Mouse (Mus musculus) liver, embryonic 11.5 days (tissue): ENCODE measurements at regions not wholly inside any gene's neighbourhood (a gene's known extent, or its start where the extent isn't known, plus 50 kb on each side); places are given as distances from the start of the nearest gene placed in this dataset.

Source experiments
- ATAC-seq: fragments of 200-750 bp; cut with Nextera tagmentation; replicated peaks from 2 replicates; pipeline ENCODE4 v1.8.0; 2017; ENCODE audit warnings: moderate number of reproducible peaks, mild to moderate bottlenecking, moderate TSS enrichment, moderate library complexity; ENCODE audit not compliant: low FRiP score
- DNase-seq: peaks from one replicate; pipeline ENCODE4 v3.0.0-alpha.2; 2017; ENCODE audit warnings: low spot score
- H3K27ac ChIP-seq: fragments of 300-500 bp; sonication (generic); 2 replicates; pipeline ENCODE4 v1.5.1; 2014; ENCODE audit warnings: mild to moderate bottlenecking, low read depth, low read length, control low read depth
- H3K27me3 ChIP-seq: fragments of 300-500 bp; sonication (generic); replicated peaks from 2 replicates; pipeline ENCODE4 v1.6.1; 2014; ENCODE audit warnings: low read length, mixed read lengths; ENCODE audit not compliant: control insufficient read depth, insufficient read depth
- H3K36me3 ChIP-seq: fragments of 300-500 bp; sonication (generic); 2 replicates; pipeline ENCODE4 v1.6.1; 2014; ENCODE audit warnings: mild to moderate bottlenecking, low read length, moderate library complexity, mixed read lengths; ENCODE audit not compliant: control insufficient read depth, insufficient read depth
- H3K4me1 ChIP-seq: fragments of 300-500 bp; sonication (generic); replicated peaks from 2 replicates; pipeline ENCODE4 v1.6.1; 2014; ENCODE audit warnings: low read length, mixed read lengths; ENCODE audit not compliant: control insufficient read depth, insufficient read depth
- H3K4me2 ChIP-seq: fragments of 300-500 bp; sonication (generic); 2 replicates; pipeline ENCODE4 v1.6.1; 2014; ENCODE audit warnings: mild to moderate bottlenecking, control low read depth, moderate library complexity
- H3K4me3 ChIP-seq: fragments of 300-500 bp; sonication (generic); 2 replicates; pipeline ENCODE4 v1.5.1; 2014; ENCODE audit warnings: low read depth, low read length, control low read depth
- H3K9ac ChIP-seq: fragments of 300-500 bp; sonication (generic); 2 replicates; pipeline ENCODE4 v1.6.1; 2014; ENCODE audit warnings: low read depth, low read length, control low read depth
- H3K9me3 ChIP-seq: fragments of 300-500 bp; sonication (generic); 2 replicates; pipeline ENCODE4 v1.6.1; 2016; ENCODE audit warnings: low read length, inconsistent platforms, mixed read lengths; ENCODE audit not compliant: control insufficient read depth
- WGBS: fragments of 180-500 bp; shearing (Covaris S2); extraction: QIAGEN DNeasy Blood & Tissue Kit; methylation state at CpG from one replicate; pipeline ENCODE4 v1.1.7; 2014; 5-methylcytosine and 5-hydroxymethylcytosine counted together

DNA sequence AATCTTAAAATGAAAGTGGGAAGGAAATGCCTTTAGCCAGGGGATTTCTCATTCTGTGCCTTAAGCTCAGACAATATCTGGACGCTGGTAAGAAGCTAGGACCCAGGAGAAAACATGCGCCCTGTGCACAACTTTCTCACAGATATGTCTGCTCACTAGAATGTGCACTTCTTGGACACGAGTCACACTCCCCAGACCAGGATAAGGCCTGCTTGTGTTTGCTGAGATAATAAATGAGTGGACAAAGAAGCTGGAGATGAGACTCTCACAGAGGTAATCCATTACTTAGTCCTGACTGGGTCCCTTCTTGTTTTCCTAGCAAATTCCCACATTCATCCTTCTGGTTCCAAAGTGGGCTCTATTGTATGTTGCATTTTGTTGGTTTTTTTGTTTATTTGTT is 77.4 kb upstream of the Serbp1 start:
- Histone ChIP-seq H3K4me1 (peaks cover 44% of the 10 kb centered on the region), H3K27ac (peak overlapping the region; percentile 44), H3K4me3 (no peak overlapping the region), H3K27me3 (no peaks in the 10 kb centered on the region), H3K36me3 (no peaks in the 10 kb centered on the region), H3K9me3 (no peaks in the 10 kb centered on the region), H3K9ac (no peak overlapping the region), H3K4me2 (peak overlapping the region; percentile 5; the same call in 1 of the 2 replicates)
- ATAC-seq (no peak), DNase-seq (no peak)
- 44% methylated on average over 3 of the region's 3 CpGs for WGBS

DNA sequence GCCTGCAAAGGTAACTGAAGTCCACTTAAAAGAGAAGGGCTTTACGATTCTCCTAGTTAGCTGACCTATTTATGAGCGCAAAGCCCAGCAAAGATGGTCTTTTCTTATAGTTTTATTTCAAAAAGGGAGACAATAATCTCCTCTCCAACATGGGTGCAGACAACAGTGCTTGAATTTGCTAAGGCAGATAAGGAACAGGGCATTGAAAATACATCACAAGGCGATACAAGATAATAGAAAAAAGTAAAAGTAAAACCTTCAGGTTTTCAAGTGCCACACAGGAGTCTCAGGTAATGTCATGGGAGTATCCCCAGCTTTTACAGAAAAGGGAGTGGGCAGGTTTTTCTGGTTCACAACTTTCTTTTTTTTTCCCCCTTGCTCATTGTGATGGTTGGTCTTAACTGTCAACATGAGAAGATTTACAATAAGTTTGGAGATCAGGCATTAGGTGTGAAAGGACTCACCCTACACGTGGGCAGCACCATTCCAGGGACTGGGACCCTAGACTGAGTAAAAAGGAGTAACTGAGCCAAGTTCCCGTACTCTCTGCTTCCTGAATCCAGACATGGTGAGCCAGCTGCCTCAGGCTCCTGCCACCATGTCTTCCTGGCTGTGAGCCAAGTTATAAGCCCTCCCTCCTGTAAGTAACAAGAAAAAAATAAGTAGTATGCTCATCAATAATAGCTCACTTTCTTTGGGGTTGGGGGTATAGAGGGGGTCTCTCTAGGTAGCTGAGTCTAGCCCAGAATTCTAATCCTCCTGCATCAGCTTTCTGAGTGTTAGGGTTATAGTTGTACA is 78.1 kb upstream of the Serbp1 start:
- 62% methylated on average over 5 of the region's 5 CpGs for WGBS
- peak overlapping the region; percentile 44 for H3K27ac ChIP-seq
- H3K36me3 ChIP-seq = no peaks in the 10 kb centered on the region
- DNase-seq = no peak
- H3K9me3 ChIP-seq = no peaks in the 10 kb centered on the region
- peaks cover 44% of the 10 kb centered on the region for H3K4me1 ChIP-seq
- no peak for ATAC-seq
- no peak overlapping the region for H3K4me3 ChIP-seq
- no peaks in the 10 kb centered on the region for H3K27me3 ChIP-seq
- H3K4me2 ChIP-seq = peak overlapping the region; percentile 5
- no peak overlapping the region for H3K9ac ChIP-seq

DNA sequence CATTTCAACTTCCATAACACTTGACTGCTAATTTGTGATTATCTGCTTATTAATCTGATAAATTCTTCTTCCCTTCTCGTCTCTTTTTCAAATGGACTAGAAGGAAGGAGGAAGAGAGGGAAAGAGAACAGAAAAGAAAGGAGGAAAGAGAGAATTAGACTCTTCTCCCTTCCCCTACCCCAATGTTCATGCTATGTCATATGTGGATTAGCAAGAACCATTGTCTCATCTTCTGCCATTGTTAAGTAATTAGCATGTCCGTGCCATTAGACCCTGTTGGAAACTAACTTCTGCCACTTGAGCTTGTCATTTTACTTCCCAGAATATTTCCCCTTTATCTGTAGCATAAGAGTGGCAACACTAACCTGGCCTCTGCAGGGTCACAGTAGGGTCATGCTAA is 78.8 kb upstream of the Serbp1 start:
- no peak for DNase-seq
- Histone ChIP-seq H3K4me2 (peak overlapping the region; percentile 16), H3K9ac (no peak overlapping the region), H3K36me3 (no peaks in the 10 kb centered on the region), H3K4me3 (no peak overlapping the region), H3K9me3 (no peaks in the 10 kb centered on the region), H3K27ac (peak overlapping the region; percentile 44), H3K27me3 (no peaks in the 10 kb centered on the region), H3K4me1 (peaks cover 39% of the 10 kb centered on the region)
- WGBS = 12% methylated on average over 2 of the region's 2 CpGs
- no peak for ATAC-seq

DNA sequence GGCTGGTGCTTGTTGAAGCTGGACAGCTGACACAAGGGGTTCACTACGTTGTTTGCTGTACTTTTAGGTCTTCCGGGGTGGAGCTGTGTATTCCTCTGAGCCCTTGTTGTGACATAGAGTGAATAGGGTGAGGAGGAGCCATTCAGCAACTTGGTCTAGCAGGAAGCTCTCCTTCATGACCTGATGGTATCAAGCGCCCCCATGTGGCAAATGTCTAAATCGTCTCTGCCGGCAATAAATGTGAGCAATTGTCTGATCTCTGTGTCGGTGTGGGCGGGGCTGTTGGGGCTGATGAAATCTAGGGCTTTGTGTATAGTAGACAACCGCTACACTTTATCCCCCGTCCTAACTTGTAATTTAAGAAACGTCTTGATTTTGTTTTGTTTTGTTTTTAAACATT is 79.2 kb upstream of the Serbp1 start:
- Histone ChIP-seq H3K4me3 (no peak overlapping the region), H3K4me2 (peak overlapping the region; percentile 16; the same call in 1 of the 2 replicates), H3K27ac (no peak overlapping the region), H3K4me1 (peaks cover 35% of the 10 kb centered on the region), H3K9ac (no peak overlapping the region), H3K27me3 (no peaks in the 10 kb centered on the region), H3K9me3 (no peaks in the 10 kb centered on the region), H3K36me3 (no peaks in the 10 kb centered on the region)
- DNase-seq (peak; percentile 79), ATAC-seq (peak; percentile 47)
- WGBS = 2% methylated on average over 10 of the region's 10 CpGs

DNA sequence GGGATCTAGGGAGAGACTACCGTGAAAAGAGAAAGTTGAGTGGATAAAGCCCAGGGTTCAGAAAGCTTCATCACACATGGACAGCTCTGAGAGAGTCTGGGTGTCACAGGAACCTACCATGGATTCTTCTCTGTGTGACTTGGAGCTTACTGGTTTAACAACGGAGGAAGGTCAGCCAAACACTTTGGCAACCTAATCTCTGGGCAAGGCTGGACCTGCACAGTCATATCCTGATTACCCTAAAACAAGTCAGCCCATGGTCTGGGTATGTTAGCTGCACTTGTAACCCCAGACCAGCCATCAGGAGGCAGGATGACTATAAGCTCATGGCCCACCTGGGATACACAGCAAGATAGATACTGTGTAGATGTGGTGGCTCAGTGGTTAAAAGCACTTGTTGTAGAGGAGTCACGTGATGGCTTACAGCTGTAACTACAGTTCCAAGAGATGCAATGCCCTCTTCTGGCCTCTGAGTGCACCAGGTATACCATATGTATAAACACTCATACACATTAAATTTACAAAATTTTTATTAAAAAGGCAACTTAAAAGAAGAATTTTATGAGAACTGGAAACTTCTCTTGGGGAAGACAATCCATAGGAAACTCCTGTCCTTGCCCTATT is 85.0 kb upstream of the Serbp1 start:
- H3K4me1 ChIP-seq = peaks cover 11% of the 10 kb centered on the region
- H3K4me3 ChIP-seq = no peak overlapping the region
- ATAC-seq (0 out of 2 replicates have a peak, but pooled peaks have one; percentile 13), DNase-seq (no peak)
- H3K27me3 ChIP-seq = no peaks in the 10 kb centered on the region
- 75% methylated on average over 3 of the region's 3 CpGs for WGBS
- no peaks in the 10 kb centered on the region for H3K9me3 ChIP-seq
- no peak overlapping the region for H3K27ac ChIP-seq
- no peak overlapping the region for H3K9ac ChIP-seq
- H3K4me2 ChIP-seq = no peak overlapping the region
- H3K36me3 ChIP-seq = no peaks in the 10 kb centered on the region

DNA sequence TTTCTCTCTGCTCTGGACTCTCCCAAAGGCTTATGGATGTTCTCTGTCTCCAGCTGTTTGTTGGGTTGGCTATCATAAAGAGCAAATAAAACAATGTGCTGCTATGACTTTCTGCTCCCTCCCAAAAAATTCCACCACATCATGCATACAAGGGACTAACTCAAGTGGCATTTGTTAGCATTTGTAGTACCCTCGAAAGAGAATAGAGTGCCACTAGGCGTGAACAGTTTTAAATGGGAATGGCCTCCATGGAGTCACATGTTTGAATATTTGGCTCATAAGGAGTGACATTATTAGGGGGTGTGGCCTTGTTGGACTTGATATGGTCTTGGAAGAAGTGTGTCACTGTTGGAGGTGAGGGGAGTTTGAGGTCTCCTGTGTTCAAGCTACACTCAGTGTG is 86.5 kb upstream of the Serbp1 start:
- ATAC-seq (no peak), DNase-seq (no peak)
- Histone ChIP-seq H3K4me1 (peaks cover 15% of the 10 kb centered on the region), H3K4me2 (no peak overlapping the region), H3K27me3 (no peaks in the 10 kb centered on the region), H3K27ac (no peak overlapping the region), H3K9me3 (no peaks in the 10 kb centered on the region), H3K4me3 (no peak overlapping the region), H3K36me3 (no peaks in the 10 kb centered on the region), H3K9ac (no peak overlapping the region)
- WGBS = 91% methylated on average over 2 of the region's 2 CpGs

DNA sequence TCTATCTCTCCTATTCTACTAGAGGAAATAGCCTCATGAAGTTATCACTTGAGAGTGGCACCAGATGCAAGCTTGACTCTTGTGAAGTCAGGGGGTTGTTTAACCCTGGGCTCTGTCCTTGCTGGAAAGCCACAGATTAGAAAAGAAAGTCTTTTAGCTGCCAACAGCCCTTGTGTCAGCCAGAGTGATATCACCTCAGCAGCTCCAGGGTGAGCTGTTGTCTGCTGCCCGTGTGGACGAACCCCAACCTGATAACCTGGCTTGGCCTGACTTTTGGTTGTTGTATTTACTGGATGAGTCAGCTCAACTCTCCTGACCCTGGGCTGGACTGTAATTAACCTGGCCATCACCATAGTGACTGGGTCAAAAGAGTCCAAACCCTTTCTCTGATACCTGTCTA is 88.6 kb upstream of the Serbp1 start:
- DNase-seq = no peak
- no peaks in the 10 kb centered on the region for H3K36me3 ChIP-seq
- peak; percentile 65 for ATAC-seq
- no peak overlapping the region for H3K27ac ChIP-seq
- no peak overlapping the region for H3K9ac ChIP-seq
- no peak overlapping the region for H3K4me3 ChIP-seq
- 12% methylated on average over 2 of the region's 2 CpGs for WGBS
- no peaks in the 10 kb centered on the region for H3K27me3 ChIP-seq
- peaks cover 21% of the 10 kb centered on the region for H3K4me1 ChIP-seq
- no peak overlapping the region for H3K4me2 ChIP-seq
- no peaks in the 10 kb centered on the region for H3K9me3 ChIP-seq

DNA sequence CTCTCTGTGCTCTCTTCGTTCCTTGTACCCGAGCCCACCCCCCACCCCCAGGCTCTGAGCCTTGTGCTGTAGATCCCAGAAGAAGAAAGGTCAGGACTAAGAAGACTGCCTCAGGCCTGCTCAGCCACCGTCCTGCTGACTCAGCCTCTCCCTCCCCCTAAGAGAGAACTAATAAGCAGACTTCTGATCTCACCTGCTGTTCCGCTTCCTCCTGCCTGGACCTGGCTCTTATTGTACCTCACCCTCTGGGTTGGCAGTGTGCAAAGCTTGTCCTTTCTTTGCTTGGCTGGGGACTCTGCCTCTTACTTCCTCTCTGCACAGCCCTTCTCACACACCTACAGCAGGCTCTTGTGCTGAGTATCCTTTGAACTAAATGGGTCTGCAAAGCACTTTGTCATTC is 91.3 kb upstream of the Serbp1 start:
- H3K36me3 ChIP-seq = no peaks in the 10 kb centered on the region
- H3K4me1 ChIP-seq = peaks cover 21% of the 10 kb centered on the region
- no peak overlapping the region for H3K9ac ChIP-seq
- H3K27ac ChIP-seq = no peak overlapping the region
- DNase-seq (no peak), ATAC-seq (no peak)
- WGBS = 30% methylated on average over 4 of the region's 4 CpGs
- no peaks in the 10 kb centered on the region for H3K27me3 ChIP-seq
- H3K4me2 ChIP-seq = no peak overlapping the region
- H3K9me3 ChIP-seq = no peaks in the 10 kb centered on the region
- no peak overlapping the region for H3K4me3 ChIP-seq

DNA sequence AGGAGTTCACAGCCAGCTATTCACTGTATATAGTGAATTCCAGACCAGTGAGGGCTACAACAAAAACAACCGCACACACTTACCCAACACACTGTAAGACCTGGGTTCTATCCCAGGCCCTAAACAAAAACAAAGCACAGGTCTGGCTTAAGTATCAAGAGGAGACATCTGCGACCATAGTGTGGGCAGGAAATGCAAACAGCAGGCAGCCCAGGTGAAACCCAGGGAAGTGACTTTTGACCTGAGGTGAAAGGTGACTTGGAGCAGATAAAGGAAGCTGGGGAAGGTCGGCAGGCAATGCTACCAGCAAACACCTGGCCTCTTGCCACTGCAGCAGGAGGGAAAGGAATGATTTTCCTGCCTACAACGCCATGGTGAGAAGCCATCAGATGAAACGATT is 92.0 kb upstream of the Serbp1 start:
- H3K27ac ChIP-seq = no peak overlapping the region

More for the DNA sequence above, 92.0 kb upstream of the Serbp1 start:
- Histone ChIP-seq H3K4me2 (no peak overlapping the region), H3K4me3 (no peak overlapping the region), H3K9me3 (no peaks in the 10 kb centered on the region), H3K9ac (no peak overlapping the region), H3K4me1 (peaks cover 21% of the 10 kb centered on the region), H3K36me3 (no peaks in the 10 kb centered on the region), H3K27me3 (no peaks in the 10 kb centered on the region)
- DNase-seq (no peak), ATAC-seq (no peak)
- 39% methylated on average over 5 of the region's 5 CpGs for WGBS
